15 mouse cellular contexts compared by ENCODE assay signal in the genomic region with DNA sequence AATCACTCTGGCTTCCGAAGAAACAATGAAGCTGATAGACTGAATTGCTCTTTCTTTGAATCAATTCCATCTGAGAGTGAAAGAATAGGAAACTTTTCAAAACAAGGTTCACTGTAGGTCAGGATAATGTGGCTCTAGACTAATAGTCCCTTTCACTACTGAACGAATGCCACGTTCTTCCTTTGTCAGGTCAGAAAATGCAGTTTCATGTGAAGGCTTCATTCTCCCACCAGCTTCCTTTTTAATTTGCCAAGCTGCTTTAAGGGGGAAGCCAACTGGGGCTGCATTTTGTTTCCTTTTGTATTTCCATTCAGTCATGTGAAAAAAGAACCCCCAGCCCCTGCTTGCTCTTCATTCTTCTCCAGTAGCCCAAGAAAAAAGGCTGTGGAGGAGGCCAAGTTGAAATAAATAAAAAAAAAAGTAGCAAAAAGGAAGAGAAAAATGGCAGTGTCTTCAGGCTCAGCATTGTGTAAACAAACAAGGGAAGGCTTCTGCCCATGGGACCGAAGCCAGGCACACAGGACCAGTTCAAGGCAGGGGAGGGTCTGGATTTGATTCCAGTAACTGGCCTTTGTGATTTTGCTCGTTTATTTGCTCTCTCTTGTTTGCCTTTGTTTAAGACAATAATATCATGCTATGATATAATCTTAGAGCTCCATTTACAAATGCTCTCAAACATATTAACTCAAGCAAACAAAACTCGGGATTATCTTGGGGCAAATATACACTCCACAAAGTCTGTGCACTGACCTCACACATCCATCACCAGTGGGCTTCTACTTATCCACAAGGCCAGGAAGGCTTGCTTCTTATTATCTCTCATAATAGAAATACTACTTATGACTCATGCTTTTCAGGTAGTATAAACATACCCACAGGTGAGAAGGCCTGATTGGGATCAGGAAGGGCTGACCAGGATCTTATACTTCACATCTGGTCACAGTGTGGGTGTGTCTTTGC.
A peak's percentile ranks its signal among the peaks of the same experiment; 100 is the strongest.
DNase-seq lines count a peak whose midpoint lies in the region; ATAC-seq lines count a peak whose summit lies in the region.
"Had no signal": no experiment of that assay in that cellular context is flagged by ENCODE, and none has a peak within 500 bp of the region (broad histone marks: within the 10 kb centered on the region; RNA-seq: fewer than 3 reads in every experiment).

No protein-coding gene starts in this region.

- H3K9me3 ChIP-seq in forebrain, embryonic 12.5 days, result no peaks in the 10 kb centered on the region
- no peaks in the 10 kb centered on the region for H3K9me3 ChIP-seq in hindbrain, embryonic 15.5 days
- H3K9me3 ChIP-seq in stomach, embryonic 15.5 days, result no peaks in the 10 kb centered on the region
- H3K9me3 ChIP-seq: heart, embryonic 10.5 days; limb, embryonic 15.5 days; megakaryocyte, embryonic 14.5 days had no signal

- ATAC-seq in forebrain, embryonic 12.5 days (ENCODE audit: low FRiP score), result peak; percentile 75
- ATAC-seq in hindbrain, embryonic 15.5 days (ENCODE audit: low FRiP score, low read depth), result peak; percentile 38; the same call in 1 of the 2 replicates
- ATAC-seq in stomach, embryonic 15.5 days (ENCODE audit: insufficient read depth, low FRiP score, low read depth), result peak; percentile 76

- H3K4me3 ChIP-seq in forebrain, embryonic 12.5 days (replicated peaks), result no peak overlapping the region
- no peak overlapping the region for H3K4me3 ChIP-seq in hindbrain, embryonic 15.5 days
- no peak overlapping the region for H3K4me3 ChIP-seq in stomach, embryonic 15.5 days (replicated peaks)
- H3K4me3 ChIP-seq: heart, embryonic 10.5 days; limb, embryonic 15.5 days; megakaryocyte, embryonic 14.5 days had no signal

- no peak overlapping the region for H3K27ac ChIP-seq in forebrain, embryonic 12.5 days
- H3K27ac ChIP-seq in hindbrain, embryonic 15.5 days (replicated peaks), result no peak overlapping the region
- no peak overlapping the region for H3K27ac ChIP-seq in stomach, embryonic 15.5 days
- H3K27ac ChIP-seq: heart, embryonic 10.5 days; limb, embryonic 15.5 days had no signal

- H3K4me1 ChIP-seq in forebrain, embryonic 12.5 days, result peaks cover 11% of the 10 kb centered on the region
- H3K4me1 ChIP-seq in hindbrain, embryonic 15.5 days (replicated peaks), result peaks cover 9% of the 10 kb centered on the region; the same call in 1 of the 2 replicates
- H3K4me1 ChIP-seq in stomach, embryonic 15.5 days, result no peaks in the 10 kb centered on the region
- H3K4me1 ChIP-seq: heart, embryonic 10.5 days; limb, embryonic 15.5 days; megakaryocyte, embryonic 14.5 days had no signal

- 13% methylated on average over 6 of the region's 6 CpGs for WGBS in forebrain, embryonic 12.5 days
- 15% methylated on average over 6 of the region's 6 CpGs for WGBS in hindbrain, embryonic 15.5 days
- 48% methylated on average over 6 of the region's 6 CpGs for WGBS in stomach, embryonic 15.5 days

- intact Hi-C loops in left cerebral cortex, postnatal 4 days (cut with DNase I), result no loop called here

- no peak overlapping the region for H3K4me2 ChIP-seq in forebrain, embryonic 12.5 days
- no peak overlapping the region for H3K4me2 ChIP-seq in hindbrain, embryonic 15.5 days
- H3K4me2 ChIP-seq in stomach, embryonic 15.5 days, result no peak overlapping the region
- H3K4me2 ChIP-seq: limb, embryonic 15.5 days had no signal

- no peaks in the 10 kb centered on the region for H3K36me3 ChIP-seq in forebrain, embryonic 12.5 days (replicated peaks)
- no peaks in the 10 kb centered on the region for H3K36me3 ChIP-seq in hindbrain, embryonic 15.5 days
- H3K36me3 ChIP-seq in stomach, embryonic 15.5 days, result no peaks in the 10 kb centered on the region
- H3K36me3 ChIP-seq: heart, embryonic 10.5 days; limb, embryonic 15.5 days had no signal

- no peak overlapping the region for H3K9ac ChIP-seq in forebrain, embryonic 12.5 days
- H3K9ac ChIP-seq in hindbrain, embryonic 15.5 days, result no peak overlapping the region
- no peak overlapping the region for H3K9ac ChIP-seq in stomach, embryonic 15.5 days
- H3K9ac ChIP-seq: limb, embryonic 15.5 days had no signal

- H3K27me3 ChIP-seq in forebrain, embryonic 12.5 days, result peaks cover 17% of the 10 kb centered on the region
- H3K27me3 ChIP-seq in hindbrain, embryonic 15.5 days, result no peaks in the 10 kb centered on the region; the same call in 1 of the 2 replicates
- H3K27me3 ChIP-seq in stomach, embryonic 15.5 days (replicated peaks), result no peaks in the 10 kb centered on the region
- H3K27me3 ChIP-seq: limb, embryonic 15.5 days; megakaryocyte, embryonic 14.5 days had no signal

- DNase-seq in left cerebral cortex, postnatal 4 days, result peak; percentile 18
- no peak for DNase-seq in left cerebral cortex, adult 11 months (ENCODE audit: low spot score)
- DNase-seq in thymus, adult 18-20 months, result no peak
- no peak for DNase-seq in ovary, postnatal 14 days (ENCODE audit: low spot score)
- DNase-seq: cerebellum, adult 11-12 months; gastrocnemius, postnatal 14 days; kidney, adult 18-20 months; lung, adult 18-20 months; thymus, postnatal 4 days had no signal
